Mouse (Mus musculus) megakaryocyte, embryonic 14.5 days (primary cell): ENCODE data around the gene Tnfrsf23. TPM values are rescaled to one million over a fixed set of nuclear protein-coding genes. Genes with fewer than 3 reads are reported as not detected.

Source experiments
- H3K27me3 ChIP-seq: replicated peaks from 2 replicates; pipeline ENCODE3; 2012; ENCODE audit warnings: inconsistent platforms
- H3K36me3 ChIP-seq: replicated peaks from 2 replicates; pipeline ENCODE3; 2012; ENCODE audit warnings: low read length, inconsistent platforms, mixed read lengths
- H3K4me1 ChIP-seq: 2 replicates; pipeline ENCODE4 v1.6.1; 2012; ENCODE audit warnings: inconsistent platforms
- H3K4me3 ChIP-seq: replicated peaks from 2 replicates; pipeline ENCODE3; 2012; ENCODE audit warnings: moderate library complexity, mild to moderate bottlenecking, inconsistent platforms
- H3K9me3 ChIP-seq: 2 replicates; pipeline ENCODE4 v1.6.1; 2012; ENCODE audit warnings: inconsistent platforms
- FLI1 ChIP-seq: IDR thresholded peaks from 2 replicates; pipeline ENCODE4 v1.6.1; 2012; ENCODE audit warnings: low read length, inconsistent platforms, mixed read lengths
- GATA1 ChIP-seq: IDR thresholded peaks from 3 replicates; pipeline ENCODE4 v1.6.1; 2012; ENCODE audit warnings: mixed read lengths, low read length, inconsistent platforms, borderline replicate concordance
- polyA plus RNA-seq: library from polyadenylated mRNA; stranded (reverse); fragments of >175 nt; gene quantifications from 2 replicates; pipeline ENCODE4 v1.2.3, GENCODE M21; 2012; ENCODE audit warnings: low replicate concordance; ENCODE audit not compliant: insufficient read depth

The Tnfrsf23 gene
- polyA plus RNA-seq, 1 experiment, result 0.36 TPM

GRCm38 (mm10) chr7:143631503-143631902, 54.2 kb downstream of the Tnfrsf23 start:
- H3K4me1 ChIP-seq, result peaks cover 19% of the 10 kb centered on the region
- H3K36me3 ChIP-seq, result no peaks in the 10 kb centered on the region
- H3K4me3 ChIP-seq, result no peak overlapping the region
- peaks cover 4% of the 10 kb centered on the region for H3K27me3 ChIP-seq
- TF ChIP-seq FLI1 (no peak), GATA1 (no peak)
- peaks cover 16% of the 10 kb centered on the region for H3K9me3 ChIP-seq

GRCm38 (mm10) chr7:143629501-143629900, 56.2 kb downstream of the Tnfrsf23 start:
- Histone ChIP-seq H3K36me3 (no peaks in the 10 kb centered on the region), H3K4me1 (peaks cover 29% of the 10 kb centered on the region), H3K4me3 (no peak overlapping the region), H3K27me3 (peaks cover 4% of the 10 kb centered on the region), H3K9me3 (peaks cover 16% of the 10 kb centered on the region)
- no peak for TF ChIP-seq GATA1
- no peak for TF ChIP-seq FLI1

GRCm38 (mm10) chr7:143628540-143628939, 57.1 kb downstream of the Tnfrsf23 start, which contains the start of gene Tnfrsf26:
TSS of gene Tnfrsf26 (minus strand) at chr7:143628722.
- peak within 1 kb of the TSS; percentile 85 for H3K4me3 ChIP-seq

GRCm38 (mm10) chr7:143627555-143628286, 58.0 kb downstream of the Tnfrsf23 start:
- H3K36me3 ChIP-seq, result no peaks in the 10 kb centered on the region
- TF ChIP-seq FLI1, result no peak
- TF ChIP-seq GATA1, result no peak
- peak overlapping the region; percentile 85 for H3K4me3 ChIP-seq
- peaks cover 7% of the 10 kb centered on the region for H3K9me3 ChIP-seq
- H3K27me3 ChIP-seq, result peaks cover 5% of the 10 kb centered on the region
- H3K4me1 ChIP-seq, result peaks cover 34% of the 10 kb centered on the region

More at GRCm38 (mm10) chr7:143628540-143628939, 57.1 kb downstream of the Tnfrsf23 start, which contains the start of gene Tnfrsf26:
- no peak for TF ChIP-seq FLI1
- TF ChIP-seq GATA1, result no peak
- Histone ChIP-seq H3K4me1 (peaks cover 34% of the 10 kb centered on the region), H3K9me3 (peaks cover 11% of the 10 kb centered on the region), H3K36me3 (no peaks in the 10 kb centered on the region), H3K27me3 (peaks cover 4% of the 10 kb centered on the region)

- peaks cover 34% of the 10 kb centered on the region for H3K4me1 ChIP-seq
- H3K4me3 ChIP-seq, result no peak overlapping the region
- peaks cover 4% of the 10 kb centered on the region for H3K27me3 ChIP-seq
- H3K36me3 ChIP-seq, result no peaks in the 10 kb centered on the region
- TF ChIP-seq FLI1, result no peak
- TF ChIP-seq GATA1, result no peak
- peaks cover 7% of the 10 kb centered on the region for H3K9me3 ChIP-seq
These were observed 59.5 kb downstream of the Tnfrsf23 start for GRCm38 (mm10) chr7:143626178-143626577.

- Histone ChIP-seq H3K4me1 (peaks cover 34% of the 10 kb centered on the region), H3K36me3 (no peaks in the 10 kb centered on the region), H3K27me3 (peaks cover 4% of the 10 kb centered on the region), H3K9me3 (peaks cover 7% of the 10 kb centered on the region), H3K4me3 (peak overlapping the region; percentile 28)
- no peak for TF ChIP-seq GATA1
- TF ChIP-seq FLI1, result no peak
These were observed 60.5 kb downstream of the Tnfrsf23 start for GRCm38 (mm10) chr7:143625151-143625550.

GRCm38 (mm10) chr7:143624561-143624960, 61.1 kb downstream of the Tnfrsf23 start:
- no peak for TF ChIP-seq GATA1
- TF ChIP-seq FLI1, result no peak
- no peaks in the 10 kb centered on the region for H3K36me3 ChIP-seq
- H3K9me3 ChIP-seq, result peaks cover 7% of the 10 kb centered on the region
- H3K4me3 ChIP-seq, result no peak overlapping the region
- H3K4me1 ChIP-seq, result peaks cover 33% of the 10 kb centered on the region
- peaks cover 4% of the 10 kb centered on the region for H3K27me3 ChIP-seq

- peaks cover 28% of the 10 kb centered on the region for H3K27me3 ChIP-seq
- no peak overlapping the region for H3K4me3 ChIP-seq
- H3K4me1 ChIP-seq, result peaks cover 15% of the 10 kb centered on the region
- no peaks in the 10 kb centered on the region for H3K36me3 ChIP-seq
- peaks cover 14% of the 10 kb centered on the region for H3K9me3 ChIP-seq
- TF ChIP-seq FLI1 (no peak), GATA1 (no peak)
These were observed 64.7 kb downstream of the Tnfrsf23 start for GRCm38 (mm10) chr7:143620951-143621350.

Other genes with a start within 250 kb of the Tnfrsf23 start
- gene Cdkn1c, start 224.8 kb downstream of the Tnfrsf23 start, polyA plus RNA-seq, result 0.66 TPM in 1 of 2 replicates, not detected in the other
- 0.32 TPM in 1 of 2 replicates, not detected in the other for gene Slc22a18, start 212.1 kb downstream of the Tnfrsf23 start, polyA plus RNA-seq
- gene Phlda2, start 182.7 kb downstream of the Tnfrsf23 start, polyA plus RNA-seq, result 2.3 TPM in 1 of 2 replicates, not detected in the other
- gene Nap1l4, start 136.8 kb downstream of the Tnfrsf23 start, polyA plus RNA-seq, result 5.7 and 38.9 TPM in 2 replicates
- gene Cars, start 85.8 kb downstream of the Tnfrsf23 start, polyA plus RNA-seq, result 4.8 and 43.5 TPM in 2 replicates
- 0.22 and 0.54 TPM in 2 replicates for gene Tnfrsf26, start 57.1 kb downstream of the Tnfrsf23 start, polyA plus RNA-seq
- gene Tnfrsf22, start 36.2 kb downstream of the Tnfrsf23 start, polyA plus RNA-seq, result not detected in 2 replicates
- gene Osbpl5, start 71.1 kb upstream of the Tnfrsf23 start, polyA plus RNA-seq, result 1.2 TPM in 1 of 2 replicates, not detected in the other
- gene Mrgprg, start 81.1 kb upstream of the Tnfrsf23 start, polyA plus RNA-seq, result not detected in 2 replicates
- 0.46 TPM in 1 of 2 replicates, not detected in the other for gene Mrgpre, start 98.6 kb upstream of the Tnfrsf23 start, polyA plus RNA-seq
- gene Nadsyn1, start 137.0 kb upstream of the Tnfrsf23 start, polyA plus RNA-seq, result 1.4 TPM in 1 of 2 replicates, not detected in the other
- 12.3 and 14.5 TPM in 2 replicates for gene Dhcr7, start 137.3 kb upstream of the Tnfrsf23 start, polyA plus RNA-seq
- gene Gm498, start 181.0 kb upstream of the Tnfrsf23 start, polyA plus RNA-seq, result not detected in 2 replicates